Mouse (Mus musculus) cerebellum, adult 2 months (tissue): Measurements from ENCODE around the gene Spopl. TPM values are rescaled to one million over a fixed set of nuclear protein-coding genes. Genes with fewer than 3 reads are reported as not detected.
"Not testable (repeated sequence)": the region's sequence is repeated elsewhere in the genome, so short reads cannot be mapped to it uniquely, and the experiment has no call there.

Source experiments
- DNase-seq, 2 experiments: peaks; one replicate each; pipeline ENCODE4 v3.0.0; 2021
- H3K27ac ChIP-seq: fragments of 200-500 bp; 2 replicates; pipeline ENCODE4 v1.5.1; 2012; ENCODE audit warnings: low read length, control low read depth, inconsistent platforms; ENCODE audit not compliant: insufficient read depth
- H3K27me3 ChIP-seq: fragments of 200-500 bp; 2 replicates; pipeline ENCODE4 v1.6.1; 2012; ENCODE audit warnings: inconsistent platforms, mild to moderate bottlenecking, low read length, moderate library complexity; ENCODE audit not compliant: control insufficient read depth, insufficient read depth
- H3K4me1 ChIP-seq: fragments of 200-500 bp; 2 replicates; pipeline ENCODE4 v1.6.1; 2011; ENCODE audit warnings: low read length; ENCODE audit not compliant: control insufficient read depth, insufficient read depth
- H3K4me3 ChIP-seq: fragments of 200-500 bp; replicated peaks from 2 replicates; pipeline ENCODE3; 2011; ENCODE audit warnings: mild to moderate bottlenecking, low read depth, low read length, control low read depth; ENCODE audit not compliant: insufficient read depth
- CTCF ChIP-seq: fragments of 200-500 bp; IDR thresholded peaks from 2 replicates; pipeline ENCODE4 v1.5.1; 2011; ENCODE audit warnings: low read depth, mild to moderate bottlenecking, control low read depth, low read length, moderate library complexity, borderline replicate concordance; ENCODE audit not compliant: insufficient read depth
- POLR2A ChIP-seq: fragments of 200-500 bp; IDR thresholded peaks from 2 replicates; pipeline ENCODE4 v1.6.1; 2011; ENCODE audit warnings: low read length, control low read depth, borderline replicate concordance; ENCODE audit not compliant: insufficient read depth
- WGBS: fragments of 180-500 bp; shearing (Covaris S2); methylation state at CpG from one replicate; pipeline ENCODE4 v1.1.7; 2018; 5-methylcytosine and 5-hydroxymethylcytosine counted together
- polyA plus RNA-seq: library from polyadenylated mRNA; depleted of rRNA; stranded (reverse); fragments of >200 nt; gene quantifications from 2 replicates; pipeline ENCODE4 v1.2.3, GENCODE M21; 2012; rRNA removed

Spopl gene
- 6.0 and 6.5 TPM in 2 replicates for polyA plus RNA-seq

GRCm38 (mm10) chr2:23571302-23572156, at the start of gene Spopl:
Gene Spopl, minus strand, starts transcription at chr2:23572106.
- peak within 1 kb of the TSS; percentile 22; the same call in 1 of the 2 replicates for H3K27ac ChIP-seq

GRCm38 (mm10) chr2:23620128-23620527, 48.2 kb upstream of the Spopl start:
- TF ChIP-seq CTCF (no peak), POLR2A (no peak)
- H3K4me3 ChIP-seq = no peak overlapping the region
- no peak overlapping the region for H3K27ac ChIP-seq
- H3K27me3 ChIP-seq = no peaks in the 10 kb centered on the region
- no peaks in the 10 kb centered on the region for H3K4me1 ChIP-seq
- no peak for DNase-seq

More at GRCm38 (mm10) chr2:23571302-23572156, at the start of gene Spopl:
- H3K4me1 ChIP-seq = no peaks in the 10 kb centered on the region
- H3K4me3 ChIP-seq = peak within 1 kb of the TSS; percentile 70
- TF ChIP-seq POLR2A (peak; percentile 51; the same call in 1 of the 2 replicates), CTCF (no peak)
- H3K27me3 ChIP-seq = no peaks in the 10 kb centered on the region; the same call in 1 of the 2 replicates
- 1% methylated on average over 58 of the region's 58 CpGs for WGBS
- DNase-seq = peak; percentile 89 to 90

- no peak for DNase-seq
These were observed 46.1 kb upstream of the Spopl start for GRCm38 (mm10) chr2:23617989-23618388.

GRCm38 (mm10) chr2:23605391-23605790, 33.5 kb upstream of the Spopl start:
- no peak for TF ChIP-seq CTCF
- TF ChIP-seq POLR2A = no peak
- no peak overlapping the region for H3K27ac ChIP-seq
- H3K27me3 ChIP-seq = no peaks in the 10 kb centered on the region
- H3K4me1 ChIP-seq = no peaks in the 10 kb centered on the region
- H3K4me3 ChIP-seq = no peak overlapping the region
- no peak for DNase-seq

More at GRCm38 (mm10) chr2:23617989-23618388, 46.1 kb upstream of the Spopl start:
- Histone ChIP-seq H3K27ac (no peak overlapping the region), H3K27me3 (no peaks in the 10 kb centered on the region; the same call in 1 of the 2 replicates), H3K4me1 (no peaks in the 10 kb centered on the region), H3K4me3 (no peak overlapping the region)
- no peak for TF ChIP-seq POLR2A
- TF ChIP-seq CTCF = no peak

GRCm38 (mm10) chr2:23588769-23589168, 16.9 kb upstream of the Spopl start:
- Histone ChIP-seq H3K4me3 (no peak overlapping the region), H3K27me3 (no peaks in the 10 kb centered on the region; the same call in 1 of the 2 replicates), H3K27ac (no peak overlapping the region), H3K4me1 (no peaks in the 10 kb centered on the region)
- no peak for DNase-seq
- TF ChIP-seq CTCF = no peak
- no peak for TF ChIP-seq POLR2A
- 33% methylated on average over 2 of the region's 2 CpGs for WGBS

- H3K4me1 ChIP-seq, DNase-seq, H3K27me3 ChIP-seq, H3K27ac ChIP-seq: not testable (repeated sequence)
- 19% methylated on average over 4 of the region's 4 CpGs for WGBS
- peak overlapping the region; percentile 70 for H3K4me3 ChIP-seq
These were observed 239 bp upstream of the Spopl start for GRCm38 (mm10) chr2:23572157-23572532.

GRCm38 (mm10) chr2:23570563-23570962, 1.3 kb downstream of the Spopl start:
- TF ChIP-seq CTCF (no peak), POLR2A (no peak)
- H3K4me1 ChIP-seq = no peaks in the 10 kb centered on the region
- H3K4me3 ChIP-seq = no peak overlapping the region
- no peak for DNase-seq
- WGBS = 81% methylated on average over 4 of the region's 4 CpGs
- no peak overlapping the region for H3K27ac ChIP-seq
- no peaks in the 10 kb centered on the region; the same call in 1 of the 2 replicates for H3K27me3 ChIP-seq

- TF ChIP-seq CTCF = no peak
- TF ChIP-seq POLR2A = no peak
- Histone ChIP-seq H3K4me3 (no peak overlapping the region), H3K27ac (no peak overlapping the region), H3K27me3 (no peaks in the 10 kb centered on the region), H3K4me1 (no peaks in the 10 kb centered on the region)
- WGBS = 94% methylated on average over 1 of the region's 1 CpGs
- no peak for DNase-seq
These were observed 3.1 kb downstream of the Spopl start for GRCm38 (mm10) chr2:23568775-23569174.
